Mouse (Mus musculus) CH12.LX (cell line): Measurements from ENCODE around the gene Pmepa1. TPM values are rescaled to one million over a fixed set of nuclear protein-coding genes. Genes with fewer than 3 reads are reported as not detected.

ENCODE experiments used
- DNase-seq: peaks from one replicate; pipeline ENCODE4 v3.0.0-alpha.2; 2013; ENCODE audit errors: extremely low read depth
- H3K27ac ChIP-seq: 2 replicates; pipeline ENCODE4 v1.5.1; 2012; ENCODE audit warnings: low read depth, mild to moderate bottlenecking, control low read depth, moderate library complexity; ENCODE audit not compliant: insufficient read depth
- H3K27me3 ChIP-seq: replicated peaks from 2 replicates; pipeline ENCODE3; 2012; ENCODE audit warnings: inconsistent platforms
- H3K36me3 ChIP-seq, 2 experiments: replicated peaks in 1 of 2; 2 replicates each; pipeline versions ENCODE3 to v1.6.1; 2012; ENCODE audit warnings: inconsistent platforms in 1 of 2, low read length in 1 of 2, mild to moderate bottlenecking in 1 of 2, mixed read lengths in 1 of 2, moderate library complexity in 1 of 2; ENCODE audit not compliant: control insufficient read depth in 1 of 2, insufficient read depth in 1 of 2
- H3K4me1 ChIP-seq, 2 experiments: 2 replicates each; pipeline ENCODE4 v1.6.1; 2012; ENCODE audit warnings: inconsistent platforms in 1 of 2, moderate library complexity in 1 of 2; ENCODE audit not compliant: insufficient read depth in 2 of 2, control insufficient read depth in 1 of 2
- H3K4me2 ChIP-seq: 2 replicates; pipeline ENCODE4 v1.6.1; 2012; ENCODE audit warnings: low read depth, mild to moderate bottlenecking, control low read depth; ENCODE audit not compliant: poor library complexity, insufficient read depth, severe bottlenecking
- H3K4me3 ChIP-seq, 3 experiments: fragments of 150-350 bp in 1 of 3; sonication (generic) in 1 of 3; replicated peaks in 1 of 3; 2 replicates each; pipeline versions ENCODE3 to v1.5.1; 2011 to 2012; ENCODE audit warnings: low read depth in 2 of 3, low read length in 2 of 3, mild to moderate bottlenecking in 2 of 3, moderate library complexity in 2 of 3, control low read depth in 1 of 3, improper control_type of control experiment in 1 of 3, inconsistent platforms in 1 of 3, mixed read lengths in 1 of 3; ENCODE audit not compliant: poor library complexity in 1 of 3
- H3K79me2 ChIP-seq: replicated peaks from 2 replicates; pipeline ENCODE4 v1.6.1; 2012; ENCODE audit warnings: mild to moderate bottlenecking, moderate library complexity; ENCODE audit not compliant: control insufficient read depth, poor library complexity, insufficient read depth, severe bottlenecking; ENCODE audit errors: extremely low read depth
- H3K9ac ChIP-seq: 2 replicates; pipeline ENCODE4 v1.6.1; 2012; ENCODE audit warnings: low read depth, mild to moderate bottlenecking, control low read depth, moderate library complexity; ENCODE audit not compliant: insufficient read depth
- H3K9me3 ChIP-seq: replicated peaks from 2 replicates; pipeline ENCODE3; 2012; ENCODE audit warnings: low read length, inconsistent platforms, mixed read lengths
- E2F4 ChIP-seq: IDR thresholded peaks from 2 replicates; pipeline ENCODE4 v1.6.1; 2011; ENCODE audit warnings: low read depth, low read length, improper control_type of control experiment; ENCODE audit not compliant: insufficient replicate concordance
- ELF1 ChIP-seq: IDR thresholded peaks from 2 replicates; pipeline ENCODE4 v1.6.1; 2014; ENCODE audit warnings: low read depth, mild to moderate bottlenecking, inconsistent platforms, low read length, improper control_type of control experiment
- JUN ChIP-seq: IDR thresholded peaks from 2 replicates; pipeline ENCODE4 v1.6.1; 2011; ENCODE audit warnings: low read depth, mild to moderate bottlenecking, low read length, improper control_type of control experiment, moderate library complexity; ENCODE audit not compliant: insufficient read depth
- JUND ChIP-seq: conservative IDR thresholded peaks from 2 replicates; pipeline ENCODE4 v1.6.1; 2011; ENCODE audit warnings: low read depth, low read length, improper control_type of control experiment
- KAT2A ChIP-seq: IDR thresholded peaks from 2 replicates; pipeline ENCODE4 v1.6.1; 2012; ENCODE audit warnings: low read length, improper control_type of control experiment, inconsistent platforms; ENCODE audit not compliant: insufficient replicate concordance
- MYC ChIP-seq: IDR thresholded peaks from 2 replicates; pipeline ENCODE4 v1.6.1; 2011; ENCODE audit warnings: low read depth, mild to moderate bottlenecking, improper control_type of control experiment, low read length
- RCOR1 ChIP-seq: conservative IDR thresholded peaks from 2 replicates; pipeline ENCODE4 v1.6.1; 2012; ENCODE audit warnings: low read depth, mild to moderate bottlenecking, inconsistent platforms, low read length, improper control_type of control experiment
- SIN3A ChIP-seq: IDR thresholded peaks from 2 replicates; pipeline ENCODE4 v1.6.1; 2012; ENCODE audit warnings: low read length, improper control_type of control experiment, inconsistent platforms
- USF2 ChIP-seq: conservative IDR thresholded peaks from 2 replicates; pipeline ENCODE4 v1.6.1; 2011; ENCODE audit warnings: low read depth, low read length, improper control_type of control experiment
- ZC3H11A ChIP-seq: IDR thresholded peaks from 2 replicates; pipeline ENCODE4 v1.6.1; 2012; ENCODE audit warnings: low read depth, mild to moderate bottlenecking, inconsistent platforms, low read length, improper control_type of control experiment
- ZKSCAN1 ChIP-seq: IDR thresholded peaks from 2 replicates; pipeline ENCODE4 v1.6.1; 2012; ENCODE audit warnings: low read depth, inconsistent platforms, low read length, improper control_type of control experiment, borderline replicate concordance
- dilution Hi-C: fragments of 300-500 bp; cut with MboI; formaldehyde crosslinking; loops from 2 replicates; pipeline ENCODE4 v1.14.3; 2020; ENCODE audit warnings: low sequenced_read_pairs; ENCODE audit not compliant: extremely low pct_unique_long_range_greater_than_20kb, extremely low pct_ligation_motif_present
- in situ Hi-C: fragments of 300-500 bp; cut with MboI; formaldehyde crosslinking; loops from 3 replicates; pipeline ENCODE4 v1.14.3; 2019; ENCODE audit warnings: low sequenced_read_pairs, low pct_ligation_motif_present, low pct_unique_long_range_greater_than_20kb, mixed read lengths
- polyA plus RNA-seq: library from polyadenylated mRNA; unstranded; fragments of >175 nt; gene quantifications from 2 replicates; pipeline ENCODE4 v1.2.1, GENCODE M21; 2012; ENCODE audit warnings: low read depth; ENCODE audit not compliant: insufficient read length
- total RNA-seq, 2 experiments: library from RNA; depleted of rRNA; stranded (reverse); fragments of 300-350 nt in 1 of 2; fragments of >200 nt in 1 of 2; gene quantifications; 2 replicates each; pipeline ENCODE4 v1.2.3; 2012 to 2014

Gene Pmepa1
- total and polyA plus RNA-seq, 3 experiments = 1.6 to 11.8 (median 9.9) TPM

GRCm38 (mm10) chr2:173284771-173285170 lies 8.4 kb upstream of the Pmepa1 start:
- no peaks in the 10 kb centered on the region for H3K79me2 ChIP-seq
- no peak overlapping the region for H3K27ac ChIP-seq
- H3K27me3 ChIP-seq = peaks cover 6% of the 10 kb centered on the region
- H3K9ac ChIP-seq = no peak overlapping the region
- dilution Hi-C loops (no loop called here), in situ Hi-C loops (no loop called here)
- DNase-seq = no peak
- no peaks in the 10 kb centered on the region; a peak in 1 of 4 replicates for H3K4me1 ChIP-seq
- H3K4me3 ChIP-seq = no peak overlapping the region
- no peaks in the 10 kb centered on the region for H3K36me3 ChIP-seq
- TF ChIP-seq ZC3H11A (no peak), USF2 (no peak), RCOR1 (no peak), SIN3A (no peak)
- H3K9me3 ChIP-seq = no peaks in the 10 kb centered on the region
- no peak overlapping the region for H3K4me2 ChIP-seq

- Histone ChIP-seq H3K9ac (no peak overlapping the region), H3K4me2 (no peak overlapping the region), H3K4me1 (peaks cover 0 to 3% of the 10 kb centered on the region in 2 experiments; a peak in 2 of 4 replicates), H3K36me3 (no peaks in the 10 kb centered on the region), H3K27me3 (peaks cover 11% of the 10 kb centered on the region), H3K9me3 (no peaks in the 10 kb centered on the region), H3K27ac (no peak overlapping the region), H3K4me3 (no peak overlapping the region), H3K79me2 (no peaks in the 10 kb centered on the region)
- TF ChIP-seq ZC3H11A (no peak), JUND (no peak), ZKSCAN1 (no peak), JUN (no peak), MYC (no peak), USF2 (no peak)
- dilution Hi-C loops (no loop called here), in situ Hi-C loops (no loop called here)
- no peak for DNase-seq
Observed at GRCm38 (mm10) chr2:173282191-173282590, 5.9 kb upstream of the Pmepa1 start.

GRCm38 (mm10) chr2:173281021-173281937 lies 4.9 kb upstream of the Pmepa1 start:
- dilution Hi-C loops (no loop called here), in situ Hi-C loops (no loop called here)
- H3K9me3 ChIP-seq = no peaks in the 10 kb centered on the region
- TF ChIP-seq ELF1 (no peak), KAT2A (no peak), E2F4 (no peak), JUND (no peak)
- TF ChIP-seq, all 38 proteins: peak for 0
- peaks cover 0 to 8% of the 10 kb centered on the region in 2 experiments; a peak in 3 of 4 replicates for H3K4me1 ChIP-seq
- no peak overlapping the region for H3K9ac ChIP-seq
- no peaks in the 10 kb centered on the region for H3K79me2 ChIP-seq
- no peak for DNase-seq
- H3K4me2 ChIP-seq = no peak overlapping the region
- no peak overlapping the region for H3K27ac ChIP-seq
- H3K27me3 ChIP-seq = peaks cover 11% of the 10 kb centered on the region
- H3K36me3 ChIP-seq = no peaks in the 10 kb centered on the region
- H3K4me3 ChIP-seq = no peak overlapping the region
